Mouse (Mus musculus) G1E (cell line): ENCODE measurements around the gene T2.

ENCODE experiments used
- CTCF ChIP-seq: IDR thresholded peaks from 2 replicates; pipeline ENCODE4 v1.5.1; 2012; ENCODE audit warnings: low read depth, low read length, inconsistent platforms, mixed read lengths
- GATA1 ChIP-seq: IDR thresholded peaks from 2 replicates; pipeline ENCODE4 v1.6.1; 2012; ENCODE audit warnings: borderline replicate concordance, low read length, inconsistent platforms, mixed read lengths
- TAL1 ChIP-seq: conservative IDR thresholded peaks from 2 replicates; pipeline ENCODE4 v1.6.1; 2012; ENCODE audit warnings: low read depth, low read length, inconsistent platforms, mixed read lengths

DNA sequence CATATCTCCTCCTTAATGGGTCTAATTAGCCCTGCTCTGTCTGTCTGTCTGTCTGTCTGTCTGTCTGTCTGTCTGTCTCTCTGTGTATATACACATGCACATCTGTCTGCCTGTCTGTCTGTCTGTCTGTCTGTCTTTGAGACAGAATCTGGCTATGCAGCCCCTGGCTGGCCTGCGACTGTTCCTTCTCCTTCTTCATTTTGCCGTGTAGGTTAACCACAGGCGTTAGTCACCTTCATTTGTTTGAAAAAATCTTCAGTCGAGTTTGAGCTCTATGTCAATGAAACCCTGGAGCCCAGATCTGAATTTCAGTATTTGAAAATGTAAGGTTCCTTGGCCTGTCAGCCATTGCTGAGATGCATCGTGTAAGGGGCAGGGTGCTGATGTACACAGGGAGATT lies 21.5 kb downstream of the T2 start:
- TF ChIP-seq TAL1, result no peak
- TF ChIP-seq CTCF, result no peak
- no peak for TF ChIP-seq GATA1
